Mouse (Mus musculus) CH12.LX (cell line): ENCODE results near the gene Bank1. TPM values are rescaled to one million over a fixed set of nuclear protein-coding genes. Genes with fewer than 3 reads are reported as not detected.

ENCODE experiments used
- DNase-seq: peaks from one replicate; pipeline ENCODE4 v3.0.0-alpha.2; 2013; ENCODE audit errors: extremely low read depth
- H3K27ac ChIP-seq: 2 replicates; pipeline ENCODE4 v1.5.1; 2012; ENCODE audit warnings: low read depth, mild to moderate bottlenecking, control low read depth, moderate library complexity; ENCODE audit not compliant: insufficient read depth
- H3K27me3 ChIP-seq: replicated peaks from 2 replicates; pipeline ENCODE3; 2012; ENCODE audit warnings: inconsistent platforms
- H3K36me3 ChIP-seq, 2 experiments: replicated peaks in 1 of 2; 2 replicates each; pipeline versions ENCODE3 to v1.6.1; 2012; ENCODE audit warnings: inconsistent platforms in 1 of 2, low read length in 1 of 2, mild to moderate bottlenecking in 1 of 2, mixed read lengths in 1 of 2, moderate library complexity in 1 of 2; ENCODE audit not compliant: control insufficient read depth in 1 of 2, insufficient read depth in 1 of 2
- H3K4me1 ChIP-seq, 2 experiments: 2 replicates each; pipeline ENCODE4 v1.6.1; 2012; ENCODE audit warnings: inconsistent platforms in 1 of 2, moderate library complexity in 1 of 2; ENCODE audit not compliant: insufficient read depth in 2 of 2, control insufficient read depth in 1 of 2
- H3K4me2 ChIP-seq: 2 replicates; pipeline ENCODE4 v1.6.1; 2012; ENCODE audit warnings: low read depth, mild to moderate bottlenecking, control low read depth; ENCODE audit not compliant: poor library complexity, insufficient read depth, severe bottlenecking
- H3K4me3 ChIP-seq, 3 experiments: fragments of 150-350 bp in 1 of 3; sonication (generic) in 1 of 3; replicated peaks in 1 of 3; 2 replicates each; pipeline versions ENCODE3 to v1.5.1; 2011 to 2012; ENCODE audit warnings: low read depth in 2 of 3, low read length in 2 of 3, mild to moderate bottlenecking in 2 of 3, moderate library complexity in 2 of 3, control low read depth in 1 of 3, improper control_type of control experiment in 1 of 3, inconsistent platforms in 1 of 3, mixed read lengths in 1 of 3; ENCODE audit not compliant: poor library complexity in 1 of 3
- H3K79me2 ChIP-seq: replicated peaks from 2 replicates; pipeline ENCODE4 v1.6.1; 2012; ENCODE audit warnings: mild to moderate bottlenecking, moderate library complexity; ENCODE audit not compliant: control insufficient read depth, poor library complexity, insufficient read depth, severe bottlenecking; ENCODE audit errors: extremely low read depth
- H3K9ac ChIP-seq: 2 replicates; pipeline ENCODE4 v1.6.1; 2012; ENCODE audit warnings: low read depth, mild to moderate bottlenecking, control low read depth, moderate library complexity; ENCODE audit not compliant: insufficient read depth
- H3K9me3 ChIP-seq: replicated peaks from 2 replicates; pipeline ENCODE3; 2012; ENCODE audit warnings: low read length, inconsistent platforms, mixed read lengths
- BHLHE40 ChIP-seq: IDR thresholded peaks from 2 replicates; pipeline ENCODE4 v1.6.1; 2011; ENCODE audit warnings: mild to moderate bottlenecking, low read depth, low read length, improper control_type of control experiment
- CTCF ChIP-seq, 2 experiments: IDR thresholded peaks in 1 of 2; conservative IDR thresholded peaks in 1 of 2; 2 replicates each; pipeline ENCODE4 v1.5.1; 2011 to 2012; ENCODE audit warnings: low read depth in 2 of 2, low read length in 2 of 2, improper control_type of control experiment in 1 of 2, inconsistent platforms in 1 of 2, mild to moderate bottlenecking in 1 of 2, moderate library complexity in 1 of 2
- ELF1 ChIP-seq: IDR thresholded peaks from 2 replicates; pipeline ENCODE4 v1.6.1; 2014; ENCODE audit warnings: low read depth, mild to moderate bottlenecking, inconsistent platforms, low read length, improper control_type of control experiment
- EP300 ChIP-seq: IDR thresholded peaks from 2 replicates; pipeline ENCODE4 v1.6.1; 2011; ENCODE audit warnings: low read length, improper control_type of control experiment
- ETS1 ChIP-seq: conservative IDR thresholded peaks from 2 replicates; pipeline ENCODE4 v1.6.1; 2012; ENCODE audit warnings: low read depth, mild to moderate bottlenecking, inconsistent platforms, low read length, improper control_type of control experiment, moderate library complexity
- HCFC1 ChIP-seq: IDR thresholded peaks from 2 replicates; pipeline ENCODE4 v1.6.1; 2012; ENCODE audit warnings: low read depth, mild to moderate bottlenecking, inconsistent platforms, low read length, improper control_type of control experiment
- JUN ChIP-seq: IDR thresholded peaks from 2 replicates; pipeline ENCODE4 v1.6.1; 2011; ENCODE audit warnings: low read depth, mild to moderate bottlenecking, low read length, improper control_type of control experiment, moderate library complexity; ENCODE audit not compliant: insufficient read depth
- MAX ChIP-seq: IDR thresholded peaks from 2 replicates; pipeline ENCODE4 v1.6.1; 2011; ENCODE audit warnings: low read length, improper control_type of control experiment
- MAZ ChIP-seq: IDR thresholded peaks from 2 replicates; pipeline ENCODE4 v1.6.1; 2012; ENCODE audit warnings: low read depth, mild to moderate bottlenecking, inconsistent platforms, low read length, improper control_type of control experiment, moderate library complexity
- MXI1 ChIP-seq: IDR thresholded peaks from 2 replicates; pipeline ENCODE4 v1.6.1; 2011; ENCODE audit warnings: mild to moderate bottlenecking, low read depth, low read length, improper control_type of control experiment
- NELFE ChIP-seq: IDR thresholded peaks from 2 replicates; pipeline ENCODE4 v1.6.1; 2011; ENCODE audit warnings: low read depth, low read length, improper control_type of control experiment
- NRF1 ChIP-seq: IDR thresholded peaks from 2 replicates; pipeline ENCODE4 v1.6.1; 2014; ENCODE audit warnings: low read depth, mild to moderate bottlenecking, inconsistent platforms, low read length, improper control_type of control experiment, moderate library complexity
- RCOR1 ChIP-seq: conservative IDR thresholded peaks from 2 replicates; pipeline ENCODE4 v1.6.1; 2012; ENCODE audit warnings: low read depth, mild to moderate bottlenecking, inconsistent platforms, low read length, improper control_type of control experiment
- SIN3A ChIP-seq: IDR thresholded peaks from 2 replicates; pipeline ENCODE4 v1.6.1; 2012; ENCODE audit warnings: low read length, improper control_type of control experiment, inconsistent platforms
- TBP ChIP-seq: conservative IDR thresholded peaks from 2 replicates; pipeline ENCODE4 v1.6.1; 2011; ENCODE audit warnings: low read depth, low read length, improper control_type of control experiment
- USF2 ChIP-seq: conservative IDR thresholded peaks from 2 replicates; pipeline ENCODE4 v1.6.1; 2011; ENCODE audit warnings: low read depth, low read length, improper control_type of control experiment
- dilution Hi-C: fragments of 300-500 bp; cut with MboI; formaldehyde crosslinking; loops from 2 replicates; pipeline ENCODE4 v1.14.3; 2020; ENCODE audit warnings: low sequenced_read_pairs; ENCODE audit not compliant: extremely low pct_unique_long_range_greater_than_20kb, extremely low pct_ligation_motif_present
- in situ Hi-C: fragments of 300-500 bp; cut with MboI; formaldehyde crosslinking; loops from 3 replicates; pipeline ENCODE4 v1.14.3; 2019; ENCODE audit warnings: low sequenced_read_pairs, low pct_ligation_motif_present, low pct_unique_long_range_greater_than_20kb, mixed read lengths
- polyA plus RNA-seq: library from polyadenylated mRNA; unstranded; fragments of >175 nt; gene quantifications from 2 replicates; pipeline ENCODE4 v1.2.1, GENCODE M21; 2012; ENCODE audit warnings: low read depth; ENCODE audit not compliant: insufficient read length
- total RNA-seq, 2 experiments: library from RNA; depleted of rRNA; stranded (reverse); fragments of 300-350 nt in 1 of 2; fragments of >200 nt in 1 of 2; gene quantifications; 2 replicates each; pipeline ENCODE4 v1.2.3; 2012 to 2014

Bank1 gene
- total and polyA plus RNA-seq, 3 experiments: 13.1 to 36.2 (median 27.3) TPM

DNA sequence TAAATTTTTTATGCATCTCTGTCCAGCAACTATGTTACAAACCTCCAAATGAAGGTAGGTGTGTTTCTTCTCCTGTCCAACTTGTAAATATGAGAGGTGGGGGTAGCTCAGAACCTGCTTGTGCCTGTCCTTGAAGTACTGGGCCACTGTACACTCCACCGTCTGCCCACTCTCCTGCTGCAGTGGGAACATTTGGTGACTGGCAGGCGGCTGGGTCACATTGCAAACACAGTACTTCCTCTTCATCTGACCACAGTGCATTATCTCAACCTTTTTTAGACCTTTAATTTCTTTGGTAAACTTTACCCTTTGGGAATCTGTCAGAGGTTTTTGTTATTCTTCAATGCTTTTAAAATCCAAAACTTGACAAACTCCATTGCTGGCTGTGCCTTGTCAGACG is 275.2 kb downstream of the Bank1 start:
- H3K79me2 ChIP-seq: no peaks in the 10 kb centered on the region
- no peak overlapping the region for H3K9ac ChIP-seq
- dilution Hi-C loops: no loop called here
- in situ Hi-C loops: no loop called here
- no peak for TF ChIP-seq CTCF (conservative IDR thresholded peaks at IDR 0.05 in 1 of 2, IDR thresholded peaks at IDR 0.05 in 1 of 2; ENCODE audit: low read depth in 2 of 2, low read length in 2 of 2)
- TF ChIP-seq NELFE: no peak
- no peak for TF ChIP-seq ELF1
- TF ChIP-seq MAZ: no peak
- no peak for TF ChIP-seq TBP
- TF ChIP-seq EP300: no peak
- H3K4me3 ChIP-seq: no peak overlapping the region
- no peaks in the 10 kb centered on the region for H3K4me1 ChIP-seq
- DNase-seq: no peak
- H3K27ac ChIP-seq: no peak overlapping the region
- no peaks in the 10 kb centered on the region for H3K27me3 ChIP-seq
- H3K4me2 ChIP-seq: no peak overlapping the region
- no peaks in the 10 kb centered on the region for H3K9me3 ChIP-seq
- H3K36me3 ChIP-seq: peaks cover 2 to 29% of the 10 kb centered on the region in 2 experiments

GRCm38 (mm10) chr3:136050215-136050614 is 275.7 kb downstream of the Bank1 start:
- no peaks in the 10 kb centered on the region for H3K9me3 ChIP-seq
- no peak overlapping the region for H3K4me2 ChIP-seq
- H3K79me2 ChIP-seq: no peaks in the 10 kb centered on the region
- no peaks in the 10 kb centered on the region for H3K4me1 ChIP-seq
- DNase-seq: no peak
- no peak overlapping the region for H3K9ac ChIP-seq
- no peak for TF ChIP-seq SIN3A
- TF ChIP-seq ETS1: no peak
- no peak for TF ChIP-seq NRF1
- no peak for TF ChIP-seq NELFE
- no peak for TF ChIP-seq RCOR1
- no peak for TF ChIP-seq JUN
- TF ChIP-seq HCFC1: no peak
- no peak for TF ChIP-seq BHLHE40
- TF ChIP-seq USF2: no peak
- no peak for TF ChIP-seq MAZ
- TF ChIP-seq MXI1: no peak
- no peak for TF ChIP-seq EP300
- TF ChIP-seq MAX: no peak
- TF ChIP-seq ELF1: no peak
- TF ChIP-seq, all 38 proteins: peak for 0
- dilution Hi-C loops: no loop called here
- no peaks in the 10 kb centered on the region for H3K27me3 ChIP-seq
- H3K4me3 ChIP-seq: no peak overlapping the region
- in situ Hi-C loops: no loop called here
- H3K27ac ChIP-seq: no peak overlapping the region
- H3K36me3 ChIP-seq: peaks cover 2 to 29% of the 10 kb centered on the region in 2 experiments
